10 mouse cellular contexts compared by ENCODE assay signal in the genomic region with DNA sequence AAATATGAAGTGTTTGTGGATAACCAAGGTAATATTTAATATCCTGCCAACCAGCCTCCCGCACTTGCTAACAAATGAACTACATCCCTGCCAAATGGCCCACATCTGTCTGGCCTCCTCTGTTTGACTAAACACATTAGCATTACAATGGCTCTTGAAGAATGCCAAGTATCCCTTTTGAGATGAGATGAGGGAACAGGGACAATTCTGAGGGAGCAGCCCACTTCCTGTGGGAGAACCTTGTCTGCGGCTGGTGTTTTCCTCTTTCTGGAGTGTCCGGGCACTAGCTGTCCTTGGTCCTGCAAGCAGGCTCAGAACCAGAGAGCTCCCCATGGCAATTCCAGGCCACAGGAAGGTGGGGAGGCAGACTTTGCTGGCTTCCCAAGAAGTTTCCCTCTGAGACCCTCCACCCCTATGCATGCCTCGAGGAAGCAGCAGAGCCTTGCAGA. TPM values are rescaled to one million over a fixed set of nuclear protein-coding genes. Genes with fewer than 3 reads are reported as not detected.
DNase-seq lines count a peak whose midpoint lies in the region; ATAC-seq lines count a peak whose summit lies in the region.
"Had no signal": no experiment of that assay in that cellular context is flagged by ENCODE, and none has a peak within 500 bp of the region (broad histone marks: within the 10 kb centered on the region; RNA-seq: fewer than 3 reads in every experiment).

No protein-coding gene starts in this region.

- no peak for DNase-seq in lung, postnatal 36 days
- DNase-seq in WW6 (ENCODE audit: low read depth, low spot score): peak; percentile 59
- DNase-seq in forebrain, embryonic 14.5 days (ENCODE audit: low spot score): peak; percentile 47
- DNase-seq in midbrain, embryonic 14.5 days: peak; percentile 46
- DNase-seq in thymus, postnatal 25 days: no peak
- DNase-seq in left cerebral cortex, postnatal 25 days (ENCODE audit: low spot score in 2 of 2): no peak

- no peak overlapping the region for H3K4me3 ChIP-seq in lung, embryonic 16.5 days (ENCODE audit: low read length)
- H3K4me3 ChIP-seq in forebrain, embryonic 14.5 days (ENCODE audit: low read depth, low read length): no peak overlapping the region
- no peak overlapping the region for H3K4me3 ChIP-seq in midbrain, embryonic 14.5 days (replicated peaks; ENCODE audit: low read depth, low read length)

- peak; percentile 66 for ATAC-seq in lung, embryonic 16.5 days (ENCODE audit: low read depth)
- ATAC-seq in forebrain, embryonic 14.5 days: peak; percentile 29
- ATAC-seq in midbrain, embryonic 14.5 days (ENCODE audit: low FRiP score, low TSS enrichment): no peak
- no peak for ATAC-seq in CD4-positive, CD25-positive, alpha-beta regulatory T cell, adult 4 months

- H3K4me1 ChIP-seq in lung, embryonic 16.5 days (replicated peaks; ENCODE audit: control insufficient read depth, insufficient read depth, low read length): peaks cover 13% of the 10 kb centered on the region
- H3K4me1 ChIP-seq in forebrain, embryonic 14.5 days (ENCODE audit: control insufficient read depth, insufficient read depth, low read length): peaks cover 12% of the 10 kb centered on the region
- peaks cover 16% of the 10 kb centered on the region for H3K4me1 ChIP-seq in midbrain, embryonic 14.5 days (ENCODE audit: control insufficient read depth, insufficient read depth, low read length)

- H3K9ac ChIP-seq in lung, embryonic 16.5 days (ENCODE audit: low read length): no peak overlapping the region
- no peak overlapping the region for H3K9ac ChIP-seq in forebrain, embryonic 14.5 days (ENCODE audit: low read length)
- no peak overlapping the region for H3K9ac ChIP-seq in midbrain, embryonic 14.5 days (replicated peaks; ENCODE audit: low read length)
- H3K9ac ChIP-seq: liver, embryonic 13.5 days had no signal

- peak overlapping the region; percentile 51; the same call in 1 of the 2 replicates for H3K4me2 ChIP-seq in lung, embryonic 16.5 days (ENCODE audit: low read depth, low read length)
- H3K4me2 ChIP-seq in forebrain, embryonic 14.5 days (ENCODE audit: low read length): no peak overlapping the region
- peak overlapping the region; percentile 46 for H3K4me2 ChIP-seq in midbrain, embryonic 14.5 days (ENCODE audit: low read length)

- WGBS in lung, embryonic 16.5 days: 19% methylated on average over 4 of the region's 4 CpGs
- WGBS in forebrain, embryonic 14.5 days: 7% methylated on average over 4 of the region's 4 CpGs
- WGBS in midbrain, embryonic 14.5 days: 8% methylated on average over 4 of the region's 4 CpGs

- H3K27ac ChIP-seq in lung, embryonic 16.5 days (ENCODE audit: low read length): no peak overlapping the region
- no peak overlapping the region for H3K27ac ChIP-seq in forebrain, embryonic 14.5 days (ENCODE audit: low read depth, low read length)
- H3K27ac ChIP-seq in midbrain, embryonic 14.5 days (replicated peaks; ENCODE audit: low read depth, low read length): no peak overlapping the region
- H3K27ac ChIP-seq: liver, embryonic 13.5 days had no signal

- H3K27me3 ChIP-seq in lung, embryonic 16.5 days (ENCODE audit: control insufficient read depth, insufficient read depth, low read depth, low read length): peaks cover 10% of the 10 kb centered on the region; the same call in 1 of the 2 replicates
- no peaks in the 10 kb centered on the region for H3K27me3 ChIP-seq in forebrain, embryonic 14.5 days (replicated peaks; ENCODE audit: control insufficient read depth, insufficient read depth, low read length)
- H3K27me3 ChIP-seq in midbrain, embryonic 14.5 days (ENCODE audit: control insufficient read depth, insufficient read depth, low read length): no peaks in the 10 kb centered on the region; the same call in 1 of the 2 replicates

- intact Hi-C loops in left cerebral cortex, postnatal 25 days (cut with DNase I): no loop called here

- no peaks in the 10 kb centered on the region for H3K9me3 ChIP-seq in lung, embryonic 16.5 days (ENCODE audit: control insufficient read depth, low read length)
- H3K9me3 ChIP-seq in forebrain, embryonic 14.5 days (replicated peaks; ENCODE audit: control insufficient read depth, low read length): no peaks in the 10 kb centered on the region
- no peaks in the 10 kb centered on the region for H3K9me3 ChIP-seq in midbrain, embryonic 14.5 days (ENCODE audit: control insufficient read depth, low read length)
- H3K9me3 ChIP-seq: G1E; liver, embryonic 13.5 days had no signal

- no peaks in the 10 kb centered on the region for H3K36me3 ChIP-seq in lung, embryonic 16.5 days (ENCODE audit: control insufficient read depth, insufficient read depth, low read length)
- no peaks in the 10 kb centered on the region for H3K36me3 ChIP-seq in forebrain, embryonic 14.5 days (ENCODE audit: control insufficient read depth, insufficient read depth, low read length)
- H3K36me3 ChIP-seq in midbrain, embryonic 14.5 days (ENCODE audit: control insufficient read depth, insufficient read depth, low read length): no peaks in the 10 kb centered on the region
- H3K36me3 ChIP-seq: G1E; liver, embryonic 13.5 days had no signal

RNA-seq across cellular contexts. Expression of a gene that starts 30.7 kb away (rescaled TPM):
- 0.78 and 1.1 TPM in 2 replicates for polyA plus RNA-seq in lung, embryonic 16.5 days (2015; fragmentation: Nextera tagmentation; extraction: Ambion mirVana)
- polyA plus RNA-seq in forebrain, embryonic 14.5 days (2014; fragmentation: Nextera tagmentation; extraction: Ambion mirVana): 3.3 and 3.9 TPM in 2 replicates
- polyA plus RNA-seq in midbrain, embryonic 14.5 days (2014; fragmentation: Nextera tagmentation; extraction: Ambion mirVana): 12.6 and 18.0 TPM in 2 replicates
- 1 to 10 TPM; 1.2 to 1.3 TPM for total RNA-seq in left cerebral cortex, postnatal 25 days (2021)
- 1 to 10 TPM; 1.7 to 2.2 TPM for polyA plus RNA-seq in CD4-positive, CD25-positive, alpha-beta regulatory T cell, adult 4 months (2017; shearing (Covaris generic))
- polyA plus RNA-seq: G1E had no signal

Comparison
In these comparisons a context has a peak if more than half of its experiments do, and no peak if none do; other contexts are left out.
1. ATAC-seq: peak in lung, embryonic 16.5 days (single experiment) and forebrain, embryonic 14.5 days (single experiment); none in midbrain, embryonic 14.5 days (single experiment) and CD4-positive, CD25-positive, alpha-beta regulatory T cell, adult 4 months (single experiment).
2. DNase-seq: peak in WW6 (single experiment), forebrain, embryonic 14.5 days (single experiment) and midbrain, embryonic 14.5 days (single experiment); none in lung, postnatal 36 days (single experiment), thymus, postnatal 25 days (single experiment) and left cerebral cortex, postnatal 25 days (0 of 2).